Comparison of ENCODE assay signal across 7 mouse cellular contexts in the genomic region with DNA sequence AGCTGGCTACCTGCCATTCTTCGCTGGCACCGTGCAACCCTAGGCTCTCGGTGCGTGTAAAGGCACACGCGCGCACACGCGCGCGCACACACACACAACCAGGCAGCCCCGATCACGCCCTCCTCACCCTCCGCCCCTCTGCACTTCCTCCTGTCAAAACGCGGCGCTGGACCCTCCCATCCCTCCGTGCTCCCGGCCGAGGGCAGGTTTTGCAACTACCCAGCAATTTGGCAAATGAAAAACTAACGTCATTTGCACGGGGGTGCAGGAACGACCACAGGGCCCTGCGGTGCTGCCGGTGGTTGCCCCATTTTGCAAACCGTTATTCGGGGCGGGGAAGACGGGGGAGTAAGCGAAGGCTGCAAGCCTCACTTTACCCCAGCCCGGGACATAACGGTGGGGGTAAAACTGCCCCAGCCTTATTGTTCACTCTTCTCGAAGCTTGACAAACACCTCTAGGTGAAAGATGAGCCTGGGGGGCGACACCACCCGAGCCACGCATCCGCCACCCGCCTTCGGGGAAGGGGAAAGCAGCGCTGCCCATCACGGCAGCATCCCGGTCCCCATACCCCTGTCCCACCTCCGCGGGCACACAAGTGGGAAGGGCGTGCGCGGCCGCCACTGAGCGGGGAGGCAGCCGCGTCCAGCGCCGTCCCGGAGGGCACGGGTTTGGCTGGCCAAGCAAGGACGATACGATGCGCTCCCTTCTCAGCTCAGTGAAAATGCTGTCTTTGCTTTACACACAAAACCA. TPM values are rescaled to one million over a fixed set of nuclear protein-coding genes. Genes with fewer than 3 reads are reported as not detected.
DNase-seq lines count a peak whose midpoint lies in the region; TF ChIP-seq lines count a peak whose summit lies in the region.

No protein-coding gene starts in this region.

- under 1% methylated on average over 58 of the region's 58 CpGs for WGBS in midbrain, embryonic 10.5 days
- 2% methylated on average over 58 of the region's 58 CpGs for WGBS in small intestine, adult 2 months

- intact Hi-C loops in gastrocnemius, postnatal 14 days (cut with DNase I; ENCODE audit: low total_unique reads): no loop called here
- intact Hi-C loops in left cerebral cortex, postnatal 36 days (cut with DNase I): loop anchor here (1.0 to 10.0 kb wide), 7 partner anchors 41 to 374 kb away; no protein-coding TSS in a partner anchor

- H3K27me3 ChIP-seq in midbrain, embryonic 10.5 days (ENCODE audit: low read depth, poor library complexity, severe bottlenecking): peaks cover 38% of the 10 kb centered on the region
- H3K27me3 ChIP-seq in small intestine, adult 2 months (ENCODE audit: control insufficient read depth, insufficient read depth, low read length): peaks cover 11% of the 10 kb centered on the region; the same call in 1 of the 2 replicates

- TF ChIP-seq CTCF in cortical plate, adult 2 months (IDR thresholded peaks at IDR 0.05; ENCODE audit: extremely low read depth, insufficient read depth, low read length): no peak
- TF ChIP-seq CTCF in small intestine, adult 2 months (IDR thresholded peaks at IDR 0.05; ENCODE audit: extremely low read depth, insufficient read length, insufficient replicate concordance, low read depth, low read length): no peak

- TF ChIP-seq POLR2A in cortical plate, adult 2 months (IDR thresholded peaks at IDR 0.05; ENCODE audit: extremely low read depth, insufficient read depth, low read length): 0 out of 2 replicates have a peak, but pooled peaks have one; percentile 7
- TF ChIP-seq POLR2A in small intestine, adult 2 months (IDR thresholded peaks at IDR 0.05; ENCODE audit: low read depth, low read length): no peak

- peak; percentile 68 for DNase-seq in adrenal gland, postnatal 10 days
- peak; percentile 62 for DNase-seq in gastrocnemius, postnatal 14 days
- peak; percentile 15 for DNase-seq in induced T-regulatory cell, adult 2 months (ENCODE audit: low read depth)
- DNase-seq in left cerebral cortex, postnatal 36 days (ENCODE audit: low spot score in 2 of 2): peak; percentile 72 to 75
- DNase-seq in midbrain, embryonic 10.5 days (ENCODE audit: low spot score): peak; percentile 75

- H3K9me3 ChIP-seq in midbrain, embryonic 10.5 days (replicated peaks): no peaks in the 10 kb centered on the region

- no peaks in the 10 kb centered on the region for H3K36me3 ChIP-seq in midbrain, embryonic 10.5 days
- H3K36me3 ChIP-seq in small intestine, adult 2 months (ENCODE audit: control insufficient read depth, insufficient read depth, low read length): no peaks in the 10 kb centered on the region

- H3K4me3 ChIP-seq in cortical plate, adult 2 months (ENCODE audit: insufficient read depth, low read length): peak overlapping the region; percentile 83
- peak overlapping the region; percentile 84 for H3K4me3 ChIP-seq in midbrain, embryonic 10.5 days
- H3K4me3 ChIP-seq in small intestine, adult 2 months (ENCODE audit: low read depth, low read length): peak overlapping the region; percentile 67

- peak overlapping the region; percentile 93 for H3K27ac ChIP-seq in cortical plate, adult 2 months (ENCODE audit: insufficient read depth, low read length)
- peak overlapping the region; percentile 88 for H3K27ac ChIP-seq in midbrain, embryonic 10.5 days (replicated peaks)
- no peak overlapping the region for H3K27ac ChIP-seq in small intestine, adult 2 months (ENCODE audit: insufficient read depth, low read depth, low read length)

- H3K4me1 ChIP-seq in cortical plate, adult 2 months (ENCODE audit: control insufficient read depth, insufficient read depth, low read length): peaks cover 5% of the 10 kb centered on the region
- peaks cover 21% of the 10 kb centered on the region for H3K4me1 ChIP-seq in midbrain, embryonic 10.5 days
- no peaks in the 10 kb centered on the region for H3K4me1 ChIP-seq in small intestine, adult 2 months (ENCODE audit: control insufficient read depth, insufficient read depth, insufficient read length, low read length)

RNA-seq across cellular contexts. Expression of a gene that starts 0.7 kb away (rescaled TPM):
- 10 to 100 TPM; 41.7 to 61.2 TPM for total RNA-seq in adrenal gland, postnatal 10 days (2021)
- 105 and 112 TPM in 2 replicates for polyA plus RNA-seq in cortical plate, adult 2 months (2012; rRNA removed)
- total RNA-seq in gastrocnemius, postnatal 14 days (2021): 10 to 100 TPM; 36.8 to 51.7 TPM
- 100 to 1,000 TPM; 279 to 287 TPM for total RNA-seq in left cerebral cortex, postnatal 36 days (2021)
- polyA plus RNA-seq in midbrain, embryonic 10.5 days (2016; fragmentation: Nextera tagmentation; extraction: Ambion mirVana): 48.9 and 94.9 TPM in 2 replicates
- 1.6 and 3.5 TPM in 2 replicates for polyA plus RNA-seq in small intestine, adult 2 months (2012; rRNA removed)

Comparison
In these comparisons a context has a peak if more than half of its experiments do, and no peak if none do; other contexts are left out.
1. DNase-seq: peak in every context shown above with its lines; median percentile 75 in midbrain, embryonic 10.5 days; 74 in left cerebral cortex, postnatal 36 days; 68 in adrenal gland, postnatal 10 days; 62 in gastrocnemius, postnatal 14 days; 15 in induced T-regulatory cell, adult 2 months.
2. RNA of a gene that starts 0.7 kb away (total RNA-seq): 279 to 287 TPM in left cerebral cortex, postnatal 36 days; 41.7 to 61.2 TPM in adrenal gland, postnatal 10 days and 36.8 to 51.7 TPM in gastrocnemius, postnatal 14 days; every median in the first group is over 4 times any median in the second.
3. Peak in every context shown above with its lines, with median percentiles within 50 percentile points of each other: H3K4me3 ChIP-seq.